Mouse (Mus musculus): ENCODE measurements around the gene Tmem196.

Tmem196 gene

DNA sequence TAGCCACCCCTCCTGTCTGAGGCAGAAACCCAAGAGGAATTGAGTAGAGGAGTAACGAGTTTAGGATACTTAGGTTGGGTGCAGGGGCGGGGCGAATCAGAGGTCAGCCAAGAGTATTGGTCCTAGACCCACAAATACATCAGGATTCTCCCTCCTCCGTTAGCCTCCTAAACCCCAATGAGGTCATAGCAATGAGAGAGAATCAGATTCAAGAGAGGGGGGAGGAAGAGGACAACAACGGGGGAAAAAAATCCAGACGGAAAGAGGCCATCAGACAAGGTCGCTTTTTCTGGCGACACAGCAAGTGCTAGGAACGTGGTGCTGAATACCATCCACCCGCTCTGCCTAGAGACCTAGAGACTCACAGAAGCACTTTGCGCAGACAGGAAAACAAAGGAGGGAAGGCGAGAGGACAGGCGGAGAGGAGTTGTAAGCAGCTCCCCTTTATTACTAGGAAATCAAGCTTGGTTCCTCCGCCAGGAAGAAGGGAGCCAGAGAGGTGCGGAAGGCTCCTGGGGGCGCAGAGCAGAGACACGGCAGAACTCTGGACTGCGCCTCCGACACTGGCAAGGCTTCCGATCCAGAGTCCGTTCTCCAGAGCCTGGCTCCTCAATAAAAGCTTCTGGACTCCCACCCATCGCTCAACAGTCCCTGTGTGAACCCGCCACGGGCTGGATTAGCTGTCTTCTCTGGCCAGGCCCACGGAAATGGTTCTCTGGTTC is at the start of gene Tmem196:
Gene Tmem196 (plus strand): TSS at position 234 of the 722 bp plus-strand sequence.
- no peak for DNase-seq (ENCODE audit: low read depth)

DNA sequence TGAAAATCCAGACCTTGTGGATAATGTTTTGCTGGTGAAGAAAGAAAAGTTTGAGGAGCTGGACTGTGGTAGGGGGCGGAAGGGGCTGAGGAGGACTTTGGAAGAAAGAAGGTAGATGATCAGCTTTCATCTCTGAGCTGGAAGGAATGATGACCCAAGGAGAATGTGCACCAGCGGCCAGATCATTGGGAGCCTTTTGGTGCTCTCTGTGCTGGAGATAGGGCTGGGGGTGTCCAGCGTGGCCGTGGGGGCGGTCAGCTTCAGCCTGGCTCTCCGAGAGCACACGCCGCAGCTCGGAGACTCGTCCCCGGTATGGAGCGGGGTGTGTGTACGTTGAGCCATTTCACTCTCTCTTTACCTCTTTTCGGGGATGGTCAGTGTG is 680 bp downstream of the Tmem196 start:
- DNase-seq (ENCODE audit: low read depth) = no peak

DNA sequence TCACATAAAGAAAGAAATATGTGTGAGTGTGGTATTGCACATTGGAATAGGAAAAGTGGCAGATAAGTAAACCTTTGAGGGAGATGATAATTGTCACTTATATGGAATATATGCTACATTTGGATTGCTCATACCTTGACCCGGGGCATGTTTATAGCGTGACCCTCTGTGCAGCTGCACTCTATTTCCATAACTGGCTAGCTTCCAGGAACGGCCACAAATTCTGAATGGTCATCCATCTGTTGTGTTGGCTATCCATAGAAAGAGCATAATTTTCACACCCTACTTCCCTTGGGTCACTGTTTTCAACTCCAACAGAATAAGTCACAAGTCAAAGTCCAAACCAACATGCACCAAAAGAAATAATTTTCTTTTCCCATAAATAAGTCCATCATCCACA is 11.4 kb downstream of the Tmem196 start:
- DNase-seq (ENCODE audit: low read depth) = no peak

DNA sequence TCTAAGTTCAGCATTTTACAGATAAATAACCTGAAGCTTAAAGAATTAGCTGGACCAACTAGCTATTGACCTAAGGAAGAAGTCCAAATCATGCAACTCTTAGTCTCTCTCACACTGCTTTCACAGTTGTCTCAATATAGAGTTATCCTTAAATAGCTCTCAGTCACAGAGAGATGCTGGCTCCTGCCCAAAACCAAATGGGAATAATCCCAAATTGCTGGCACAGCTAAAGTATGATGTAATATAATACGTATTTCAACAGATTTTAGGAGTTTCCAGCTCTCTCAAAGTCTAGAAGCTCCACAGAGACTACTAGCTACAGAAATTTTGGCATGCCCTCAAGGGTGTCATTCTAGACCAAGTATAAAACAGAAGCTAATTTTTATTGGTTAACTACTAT is 15.1 kb downstream of the Tmem196 start:
- no peak for DNase-seq (ENCODE audit: low read depth)

DNA sequence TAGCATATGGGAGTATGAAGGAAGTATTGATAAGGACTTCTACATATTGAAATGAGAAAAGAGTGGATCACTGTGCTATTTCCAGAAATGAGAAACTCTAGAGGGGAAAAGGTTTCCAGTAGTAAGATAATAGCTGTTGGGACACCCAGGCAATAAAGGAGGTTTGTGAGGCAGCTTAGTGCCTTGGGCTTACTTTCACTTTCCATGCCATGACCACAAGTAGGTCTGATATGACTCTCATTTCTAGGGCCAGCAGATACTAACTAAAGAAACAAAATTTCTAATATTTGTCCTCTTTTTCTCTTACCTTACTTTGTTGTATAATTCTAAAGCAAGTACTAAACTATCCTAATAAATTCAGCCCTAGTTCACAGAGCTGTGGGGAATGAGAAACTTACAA is 19.8 kb downstream of the Tmem196 start:
- peak; percentile 7 for DNase-seq (ENCODE audit: low read depth)

DNA sequence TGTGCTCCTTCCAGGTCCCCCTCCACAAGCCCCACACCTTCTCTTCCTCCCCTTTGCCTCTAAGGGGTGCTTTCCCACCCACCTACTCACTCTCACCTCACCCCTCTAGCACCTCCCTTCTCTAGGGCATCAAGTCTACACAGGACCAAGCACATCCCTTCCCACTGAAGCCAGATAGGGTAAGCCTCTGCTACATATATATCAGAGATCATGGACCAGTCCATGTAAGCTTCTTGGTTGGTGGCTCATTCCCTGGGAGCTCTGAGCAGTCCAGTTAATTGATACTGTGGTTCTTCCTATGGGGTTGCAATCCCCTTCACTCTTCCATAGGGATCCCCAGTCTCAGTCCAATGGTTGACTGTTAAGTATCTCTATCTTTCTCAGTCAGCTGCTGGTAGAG is 24.4 kb downstream of the Tmem196 start:
- DNase-seq (ENCODE audit: low read depth) = no peak

DNA sequence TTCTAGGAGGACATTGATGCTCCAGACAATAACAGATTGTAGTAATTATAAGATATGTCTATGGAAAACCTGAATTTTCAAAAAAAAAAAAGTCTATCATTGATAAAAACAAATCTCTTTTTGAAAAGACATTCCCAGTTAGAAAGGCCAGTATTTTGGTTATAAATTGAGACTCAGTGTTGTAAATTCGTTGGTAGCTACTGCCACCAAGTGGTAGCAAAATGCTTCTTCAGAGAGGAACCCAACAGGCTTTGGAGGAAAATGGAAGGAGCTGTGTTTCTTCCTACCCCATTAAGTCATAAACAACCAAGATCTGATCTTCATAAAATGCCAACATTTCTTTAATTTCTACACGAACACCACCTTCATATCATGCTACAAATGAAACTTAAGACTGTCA is 36.1 kb downstream of the Tmem196 start:
- DNase-seq (ENCODE audit: low read depth) = peak; percentile 56

DNA sequence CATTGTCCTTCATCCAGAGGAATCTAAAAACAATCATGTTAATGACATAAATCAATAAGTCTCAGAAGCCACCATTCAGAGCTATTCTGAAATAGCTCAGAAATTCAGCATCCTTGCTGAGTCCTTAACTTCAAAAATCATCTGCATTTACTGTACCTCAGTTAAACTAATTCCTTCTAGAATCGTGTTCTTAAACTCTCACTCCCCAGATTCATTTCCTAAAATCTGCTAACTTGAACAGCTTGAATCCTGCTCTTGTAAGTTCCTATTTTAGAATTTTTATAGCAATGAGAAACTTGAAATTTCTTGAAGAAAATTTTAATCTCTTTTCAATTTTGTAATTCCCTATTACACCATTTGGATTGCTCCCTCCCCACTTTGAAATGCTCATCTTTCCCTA is 52.6 kb downstream of the Tmem196 start:
- no peak for DNase-seq (ENCODE audit: low read depth)

DNA sequence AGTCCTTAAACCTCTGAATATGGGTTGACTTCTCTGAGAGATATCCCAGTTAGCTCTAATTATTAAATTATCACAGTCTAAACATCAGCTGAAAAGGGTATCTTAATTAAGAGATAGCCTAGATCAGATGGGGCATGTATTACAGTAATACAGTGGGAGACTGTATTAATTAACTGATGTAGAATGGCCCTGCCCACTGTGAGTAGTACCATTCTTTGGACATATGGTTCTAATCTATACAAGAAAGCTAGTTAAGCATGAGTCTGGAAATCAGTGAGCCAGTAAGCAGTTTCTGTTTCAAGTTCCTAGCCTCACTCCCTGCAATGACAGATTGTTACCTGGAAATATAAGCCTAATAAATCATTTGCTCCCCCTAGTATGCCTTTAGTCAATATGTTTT is 58.7 kb downstream of the Tmem196 start:
- DNase-seq (ENCODE audit: low read depth) = no peak

DNA sequence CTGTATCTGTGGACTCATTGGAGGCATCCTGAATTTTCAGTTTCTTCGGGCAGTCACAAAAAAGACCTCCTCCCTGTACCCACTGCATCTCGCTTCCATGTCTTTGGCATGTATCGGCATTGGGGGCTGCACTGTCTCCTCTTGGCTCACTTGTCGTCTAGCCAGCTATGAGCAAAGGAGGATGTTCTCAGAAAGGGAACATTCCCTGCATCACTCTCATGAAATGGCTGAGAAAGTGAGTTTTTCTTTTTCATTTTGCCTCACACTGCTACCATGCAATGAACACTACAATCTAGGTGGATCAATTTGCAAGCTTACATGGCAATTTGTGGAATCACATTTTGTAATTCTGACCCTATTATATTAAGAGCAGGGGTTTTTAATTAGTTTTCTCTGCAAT is 69.1 kb downstream of the Tmem196 start:
- DNase-seq (ENCODE audit: low read depth) = no peak

DNA sequence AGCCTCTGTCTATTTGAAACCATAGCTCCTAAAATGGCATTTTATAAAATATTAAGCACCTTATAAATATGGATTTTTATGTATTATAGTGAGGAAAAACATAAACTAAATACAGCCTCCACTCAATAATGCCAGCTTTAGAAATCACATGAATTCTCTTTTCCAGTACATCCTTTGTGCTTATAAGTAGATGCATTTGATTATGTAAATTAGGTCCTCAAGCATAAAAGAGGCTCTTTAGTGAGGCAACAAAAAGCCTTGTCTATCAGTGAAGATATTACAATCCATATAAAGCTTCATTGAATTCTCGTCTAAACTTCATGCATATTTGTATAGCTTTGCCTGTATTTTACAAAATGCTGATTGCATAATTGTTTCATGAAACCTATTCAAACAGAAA is 69.6 kb downstream of the Tmem196 start:
- DNase-seq (ENCODE audit: low read depth) = no peak

DNA sequence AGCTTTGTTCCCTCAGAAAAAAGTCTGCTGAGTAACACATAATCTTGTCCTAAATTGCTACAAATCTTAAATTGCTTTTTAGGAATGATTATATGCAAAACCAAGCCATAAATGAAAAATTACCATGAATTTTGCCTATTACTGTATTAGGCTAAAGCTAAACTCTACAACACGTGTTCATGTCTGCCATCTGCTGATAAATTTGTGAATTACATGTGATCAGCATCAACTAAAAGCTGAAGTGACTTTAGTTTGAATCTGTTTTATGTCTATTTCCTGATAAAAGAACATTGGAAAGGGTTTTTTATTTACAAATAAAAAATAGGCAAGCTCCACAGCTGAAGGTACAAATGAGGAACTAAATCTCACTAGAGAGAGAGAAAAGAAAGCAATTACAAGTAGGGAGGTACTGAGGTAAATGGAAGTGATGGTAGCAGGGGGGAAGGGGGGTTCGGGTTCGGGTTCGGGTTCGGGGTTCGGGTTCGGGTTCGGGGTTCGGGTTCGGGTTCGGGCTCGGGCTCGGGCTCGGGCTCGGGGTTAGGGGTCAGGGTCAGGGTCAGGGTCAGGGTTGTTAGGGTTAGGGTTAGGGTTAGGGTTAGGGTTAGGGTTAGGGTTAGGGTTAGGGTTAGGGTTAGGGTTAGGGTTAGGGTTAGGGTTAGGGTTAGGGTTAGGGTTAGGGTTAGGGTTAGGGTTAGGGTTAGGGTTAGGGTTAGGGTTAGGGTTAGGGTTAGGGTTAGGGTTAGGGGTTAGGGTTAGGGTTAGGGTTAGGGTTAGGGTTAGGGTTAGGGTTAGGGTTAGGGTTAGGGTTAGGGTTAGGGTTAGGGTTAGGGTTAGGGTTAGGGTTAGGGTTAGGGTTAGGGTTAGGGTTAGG is 82.7 kb downstream of the Tmem196 start:
- DNase-seq (ENCODE audit: low read depth) = peak; percentile 79
